Mouse (Mus musculus): ENCODE results near the gene Zfp870.

Zfp870 gene

DNA sequence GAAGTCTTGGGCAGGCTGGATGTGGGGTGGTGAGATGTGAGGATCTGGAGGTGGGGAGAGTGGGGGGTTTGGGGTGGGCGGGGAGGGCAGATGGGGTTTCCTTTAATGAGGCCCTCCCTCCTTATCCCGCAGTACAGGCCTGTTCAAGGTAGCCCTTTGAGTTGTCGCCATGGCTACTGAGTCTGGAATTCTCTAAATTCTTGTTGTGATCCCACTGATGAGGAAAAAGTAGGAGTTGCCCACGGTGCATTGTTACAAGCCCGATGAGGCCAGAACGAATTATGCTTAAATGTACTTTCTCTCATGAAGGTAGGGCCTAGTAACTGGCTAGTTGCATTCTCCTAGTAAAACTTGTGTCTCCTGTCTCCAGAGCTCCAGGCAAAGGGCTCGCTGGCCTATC lies 39.9 kb downstream of the Zfp870 start:
- Histone ChIP-seq H3K4me3 (replicated peaks; ENCODE audit: low read length) (no peak overlapping the region), H3K27me3 (ENCODE audit: insufficient read depth, low read length) (no peaks in the 10 kb centered on the region), H3K36me3 (ENCODE audit: insufficient read depth, low read length) (no peaks in the 10 kb centered on the region), H3K4me1 (replicated peaks; ENCODE audit: low read depth, low read length) (peaks cover 19% of the 10 kb centered on the region), H3K9me3 (ENCODE audit: low read length) (peaks cover 10% of the 10 kb centered on the region)
- no peak for TF ChIP-seq POU5F1 (IDR thresholded peaks at IDR 0.05; ENCODE audit: borderline replicate concordance, low read length)
- TF ChIP-seq CTCF (conservative IDR thresholded peaks at IDR 0.05; ENCODE audit: low read length) = no peak
- TF ChIP-seq NANOG (IDR thresholded peaks at IDR 0.05; ENCODE audit: borderline replicate concordance, low read length) = no peak

DNA sequence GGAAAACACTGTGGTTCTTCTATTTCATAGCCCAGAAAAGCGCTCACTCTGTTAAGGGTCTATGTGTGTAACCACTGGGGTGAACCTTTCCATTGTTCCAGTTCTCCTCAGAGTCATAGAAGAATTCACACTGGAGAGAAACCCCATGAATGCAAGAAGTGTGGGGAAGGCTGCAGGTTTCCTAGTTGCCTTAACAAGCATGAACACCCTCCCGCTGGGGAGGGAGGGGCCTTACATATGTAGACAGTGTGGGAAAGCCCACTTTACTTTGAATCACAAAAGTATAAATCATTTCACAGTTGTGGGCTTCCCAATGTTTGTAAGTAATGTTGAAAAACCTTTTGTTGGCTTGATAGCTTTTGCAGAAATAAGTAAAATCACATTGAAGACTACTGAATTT lies 50.1 kb downstream of the Zfp870 start:
- TF ChIP-seq CTCF (conservative IDR thresholded peaks at IDR 0.05; ENCODE audit: low read length) (no peak), POU5F1 (IDR thresholded peaks at IDR 0.05; ENCODE audit: borderline replicate concordance, low read length) (no peak), NANOG (IDR thresholded peaks at IDR 0.05; ENCODE audit: borderline replicate concordance, low read length) (no peak)
- Histone ChIP-seq H3K4me1 (replicated peaks; ENCODE audit: low read depth, low read length) (peaks cover 22% of the 10 kb centered on the region), H3K9me3 (ENCODE audit: low read length) (peaks cover 12% of the 10 kb centered on the region), H3K36me3 (ENCODE audit: insufficient read depth, low read length) (no peaks in the 10 kb centered on the region), H3K4me3 (replicated peaks; ENCODE audit: low read length) (no peak overlapping the region), H3K27me3 (ENCODE audit: insufficient read depth, low read length) (no peaks in the 10 kb centered on the region)

DNA sequence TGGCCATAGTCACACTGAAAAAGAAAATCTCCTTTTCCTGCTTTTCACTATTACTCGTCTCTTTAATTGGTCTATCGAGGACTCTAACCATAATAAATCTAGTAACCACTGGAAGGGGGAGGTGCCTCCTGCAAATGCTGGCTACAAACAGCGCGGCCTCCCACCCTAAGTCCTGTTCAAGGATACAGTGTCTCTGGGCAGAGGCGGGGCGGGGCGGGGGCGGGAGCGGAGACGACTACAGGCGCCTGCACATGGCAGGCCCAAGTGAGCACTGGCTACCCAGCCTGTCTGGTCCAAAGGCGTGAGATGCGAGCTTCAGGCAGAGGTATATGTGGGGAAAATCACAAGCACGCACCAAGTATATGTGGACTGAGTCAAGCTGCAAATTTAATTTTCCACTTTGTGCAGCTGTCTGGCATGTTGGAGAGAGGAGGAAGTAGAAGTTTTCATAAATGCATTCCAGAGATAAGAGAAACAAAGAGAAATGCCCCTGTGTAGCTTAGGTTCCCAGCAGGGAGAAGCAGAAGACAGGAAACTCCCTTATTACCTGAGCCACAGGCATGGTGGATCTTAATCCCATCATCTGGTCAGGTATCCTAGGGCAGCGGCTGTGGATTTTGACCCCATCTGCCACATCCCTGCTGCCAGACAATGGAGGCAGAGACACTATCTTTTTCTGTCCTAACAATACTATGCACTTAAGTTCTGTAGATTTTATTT lies 52.2 kb downstream of the Zfp870 start:
- Histone ChIP-seq H3K9me3 (ENCODE audit: low read length) (peaks cover 8% of the 10 kb centered on the region), H3K4me3 (replicated peaks; ENCODE audit: low read length) (no peak overlapping the region), H3K36me3 (ENCODE audit: insufficient read depth, low read length) (no peaks in the 10 kb centered on the region), H3K4me1 (replicated peaks; ENCODE audit: low read depth, low read length) (peaks cover 22% of the 10 kb centered on the region), H3K27me3 (ENCODE audit: insufficient read depth, low read length) (no peaks in the 10 kb centered on the region)
- TF ChIP-seq NANOG (IDR thresholded peaks at IDR 0.05; ENCODE audit: borderline replicate concordance, low read length) = no peak
- no peak for TF ChIP-seq POU5F1 (IDR thresholded peaks at IDR 0.05; ENCODE audit: borderline replicate concordance, low read length)
- TF ChIP-seq CTCF (conservative IDR thresholded peaks at IDR 0.05; ENCODE audit: low read length) = no peak

DNA sequence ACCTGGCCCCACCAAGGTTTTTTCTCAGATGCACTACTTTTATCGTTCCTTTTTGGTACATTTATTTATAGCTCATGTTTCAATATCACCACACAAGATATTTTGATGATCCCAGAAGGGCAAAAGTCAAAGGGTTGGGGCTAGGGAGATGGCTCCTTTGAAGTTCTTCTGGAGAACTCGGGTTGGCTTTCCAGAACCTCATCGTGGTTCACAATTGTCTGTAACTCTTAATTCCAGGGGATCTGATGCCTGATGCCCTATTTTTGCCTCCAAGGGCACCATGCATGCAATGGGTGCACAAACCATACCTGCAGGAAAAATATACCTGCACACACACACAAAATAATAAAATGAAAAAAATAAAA lies 61.0 kb downstream of the Zfp870 start:
- Histone ChIP-seq H3K36me3 (ENCODE audit: insufficient read depth, low read length) (peaks cover 14% of the 10 kb centered on the region), H3K4me3 (replicated peaks; ENCODE audit: low read length) (peak overlapping the region; percentile 95), H3K27me3 (ENCODE audit: insufficient read depth, low read length) (no peaks in the 10 kb centered on the region), H3K4me1 (replicated peaks; ENCODE audit: low read depth, low read length) (peaks cover 12% of the 10 kb centered on the region), H3K9me3 (ENCODE audit: low read length) (no peaks in the 10 kb centered on the region)
- TF ChIP-seq CTCF (conservative IDR thresholded peaks at IDR 0.05; ENCODE audit: low read length) = no peak
- TF ChIP-seq POU5F1 (IDR thresholded peaks at IDR 0.05; ENCODE audit: borderline replicate concordance, low read length) = no peak
- no peak for TF ChIP-seq NANOG (IDR thresholded peaks at IDR 0.05; ENCODE audit: borderline replicate concordance, low read length)

DNA sequence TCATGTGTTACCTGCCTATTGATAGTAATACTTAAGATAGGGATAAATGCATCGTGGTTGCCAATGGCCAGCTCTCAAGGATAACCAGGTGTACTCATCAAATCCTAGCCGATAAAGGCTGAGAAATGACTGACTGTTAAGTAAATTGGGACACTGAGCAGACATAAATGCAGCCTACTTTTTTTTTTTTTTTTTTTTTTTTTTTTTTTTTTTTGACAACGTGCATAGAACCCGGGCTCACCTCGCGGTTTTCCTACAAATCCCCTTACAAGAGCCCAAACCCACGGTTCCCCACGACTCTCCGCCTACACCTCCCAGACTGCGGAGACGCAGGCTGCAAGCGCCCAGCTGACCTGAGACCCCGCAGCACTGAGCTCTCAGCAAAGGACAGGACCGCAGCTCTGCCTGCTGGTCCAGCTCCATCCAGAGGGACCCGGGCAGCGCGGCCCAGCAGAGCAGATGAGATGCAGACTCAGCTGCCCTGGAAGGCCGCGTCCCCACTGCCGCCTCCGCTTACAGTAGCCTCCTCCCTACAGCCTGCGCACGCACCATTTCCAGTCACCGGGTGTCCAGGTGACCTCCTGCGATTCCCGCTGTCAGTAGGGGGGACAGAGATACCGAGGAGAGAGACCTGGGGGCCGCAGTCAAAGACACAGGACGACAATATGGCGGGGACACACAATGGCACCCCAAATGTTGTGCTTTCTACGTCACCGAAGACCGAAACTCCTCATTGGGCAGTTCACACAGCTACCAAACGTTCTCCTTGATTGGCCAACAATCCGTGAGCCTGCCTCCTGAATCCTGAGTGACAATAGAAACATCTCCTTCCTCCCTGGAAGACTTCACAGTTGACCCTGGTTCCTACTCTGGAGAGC lies 61.7 kb downstream of the Zfp870 start, which contains the start of gene Zfp799:
TSS of gene Zfp799 (minus strand) at position 722 of the 878 bp plus-strand sequence.
- Histone ChIP-seq H3K4me3 (replicated peaks; ENCODE audit: low read length) (peak within 1 kb of the TSS; percentile 95), H3K9me3 (ENCODE audit: low read length) (no peaks in the 10 kb centered on the region), H3K4me1 (replicated peaks; ENCODE audit: low read depth, low read length) (peaks cover 12% of the 10 kb centered on the region), H3K36me3 (ENCODE audit: insufficient read depth, low read length) (peaks cover 20% of the 10 kb centered on the region), H3K27me3 (ENCODE audit: insufficient read depth, low read length) (no peaks in the 10 kb centered on the region)
- TF ChIP-seq NANOG (IDR thresholded peaks at IDR 0.05; ENCODE audit: borderline replicate concordance, low read length) (no peak), POU5F1 (IDR thresholded peaks at IDR 0.05; ENCODE audit: borderline replicate concordance, low read length) (no peak), CTCF (conservative IDR thresholded peaks at IDR 0.05; ENCODE audit: low read length) (no peak)
